Mouse (Mus musculus) testis, adult 2 months (tissue): Measurements from ENCODE around the gene Cyba.

Source experiments
- CTCF ChIP-seq: fragments of 200-500 bp; IDR thresholded peaks from 2 replicates; pipeline ENCODE4 v1.5.1; 2012; ENCODE audit warnings: low read depth, mild to moderate bottlenecking, inconsistent platforms, low read length, moderate library complexity; ENCODE audit not compliant: control insufficient read depth, insufficient read depth, insufficient replicate concordance
- POLR2A ChIP-seq: fragments of 200-500 bp; IDR thresholded peaks from 2 replicates; pipeline ENCODE4 v1.6.1; 2012; ENCODE audit warnings: low read depth, mild to moderate bottlenecking, inconsistent platforms, low read length, moderate library complexity; ENCODE audit not compliant: control insufficient read depth

GRCm38 (mm10) chr8:122467816-122468215 is 35.1 kb upstream of the Cyba start:
- TF ChIP-seq CTCF (no peak), POLR2A (no peak)
